Mouse (Mus musculus): ENCODE results near the gene Slc36a2. TPM values are rescaled to one million over a fixed set of nuclear protein-coding genes. Genes with fewer than 3 reads are reported as not detected.

Slc36a2 gene
- polyA plus RNA-seq, 1 experiment from 2014 or later = 2.7 TPM

- Histone ChIP-seq H3K4me3 (no peak overlapping the region), H3K9me3 (no peaks in the 10 kb centered on the region), H3K36me3 (no peaks in the 10 kb centered on the region), H3K4me2 (no peak overlapping the region), H3K27ac (peak overlapping the region; percentile 48; the same call in 1 of the 2 replicates), H3K9ac (no peak overlapping the region), H3K4me1 (peaks cover 25% of the 10 kb centered on the region), H3K27me3 (no peaks in the 10 kb centered on the region)
- 72% methylated on average over 6 of the region's 6 CpGs for WGBS
- no peak for ATAC-seq (ENCODE audit: insufficient number of reproducible peaks, insufficient read depth, low FRiP score, low TSS enrichment, low read depth)
Measured at GRCm38 (mm10) chr11:55209626-55210353, 24.9 kb upstream of the Slc36a2 start.

GRCm38 (mm10) chr11:55209032-55209431 is 24.2 kb upstream of the Slc36a2 start:
- no peak for ATAC-seq (ENCODE audit: insufficient number of reproducible peaks, insufficient read depth, low FRiP score, low TSS enrichment, low read depth)
- Histone ChIP-seq H3K27me3 (no peaks in the 10 kb centered on the region), H3K4me3 (no peak overlapping the region), H3K4me2 (no peak overlapping the region), H3K9ac (no peak overlapping the region), H3K9me3 (no peaks in the 10 kb centered on the region), H3K27ac (no peak overlapping the region), H3K36me3 (no peaks in the 10 kb centered on the region), H3K4me1 (peaks cover 29% of the 10 kb centered on the region)
- 42% methylated on average over 2 of the region's 2 CpGs for WGBS

- no peak overlapping the region for H3K4me3 ChIP-seq
- no peaks in the 10 kb centered on the region for H3K36me3 ChIP-seq
- H3K4me1 ChIP-seq = peaks cover 29% of the 10 kb centered on the region
- H3K9me3 ChIP-seq = no peaks in the 10 kb centered on the region
- 56% methylated on average over 6 of the region's 6 CpGs for WGBS
- H3K9ac ChIP-seq = no peak overlapping the region
- H3K4me2 ChIP-seq = no peak overlapping the region
- ATAC-seq (ENCODE audit: insufficient number of reproducible peaks, insufficient read depth, low FRiP score, low TSS enrichment, low read depth) = no peak
- H3K27ac ChIP-seq = no peak overlapping the region
- H3K27me3 ChIP-seq = no peaks in the 10 kb centered on the region
Measured at GRCm38 (mm10) chr11:55208001-55208690, 23.3 kb upstream of the Slc36a2 start.

- ATAC-seq (ENCODE audit: insufficient number of reproducible peaks, insufficient read depth, low FRiP score, low TSS enrichment, low read depth) = no peak
Measured at GRCm38 (mm10) chr11:55204602-55205001, 19.7 kb upstream of the Slc36a2 start.

GRCm38 (mm10) chr11:55204159-55204596 is 19.3 kb upstream of the Slc36a2 start, which contains the start of gene Slc36a1:
Gene Slc36a1 (plus strand): TSS chr11:55204350.
- no peaks in the 10 kb centered on the region for H3K27me3 ChIP-seq
- peak; percentile 84 for ATAC-seq (ENCODE audit: insufficient number of reproducible peaks, insufficient read depth, low FRiP score, low TSS enrichment, low read depth)
- H3K36me3 ChIP-seq = no peaks in the 10 kb centered on the region
- no peak within 1 kb of the TSS for H3K27ac ChIP-seq
- H3K4me1 ChIP-seq = peaks cover 17% of the 10 kb centered on the region
- peak within 1 kb of the TSS; percentile 96 for H3K4me2 ChIP-seq
- peak within 1 kb of the TSS; percentile 78 for H3K4me3 ChIP-seq
- H3K9ac ChIP-seq = peak within 1 kb of the TSS; percentile 87
- WGBS = under 1% methylated on average over 31 of the region's 31 CpGs
- H3K9me3 ChIP-seq = no peaks in the 10 kb centered on the region

More at GRCm38 (mm10) chr11:55204602-55205001, 19.7 kb upstream of the Slc36a2 start:
- no peak overlapping the region for H3K27ac ChIP-seq
- peak overlapping the region; percentile 87 for H3K9ac ChIP-seq
- H3K4me3 ChIP-seq = peak overlapping the region; percentile 78
- peaks cover 22% of the 10 kb centered on the region for H3K4me1 ChIP-seq
- H3K36me3 ChIP-seq = no peaks in the 10 kb centered on the region
- no peaks in the 10 kb centered on the region for H3K27me3 ChIP-seq
- H3K4me2 ChIP-seq = peak overlapping the region; percentile 96
- 6% methylated on average over 17 of the region's 17 CpGs for WGBS
- H3K9me3 ChIP-seq = no peaks in the 10 kb centered on the region

- Histone ChIP-seq H3K4me3 (no peak overlapping the region), H3K27me3 (no peaks in the 10 kb centered on the region), H3K27ac (no peak overlapping the region), H3K4me1 (no peaks in the 10 kb centered on the region), H3K4me2 (no peak overlapping the region), H3K9me3 (no peaks in the 10 kb centered on the region), H3K9ac (no peak overlapping the region), H3K36me3 (no peaks in the 10 kb centered on the region)
- WGBS = 81% methylated on average over 8 of the region's 8 CpGs
- ATAC-seq (ENCODE audit: insufficient number of reproducible peaks, insufficient read depth, low FRiP score, low TSS enrichment, low read depth) = no peak
Measured at GRCm38 (mm10) chr11:55197740-55198510, 13.0 kb upstream of the Slc36a2 start.

GRCm38 (mm10) chr11:55197086-55197485 is 12.2 kb upstream of the Slc36a2 start:
- H3K27me3 ChIP-seq = no peaks in the 10 kb centered on the region
- ATAC-seq (ENCODE audit: insufficient number of reproducible peaks, insufficient read depth, low FRiP score, low TSS enrichment, low read depth) = no peak
- H3K9me3 ChIP-seq = no peaks in the 10 kb centered on the region
- no peak overlapping the region for H3K4me2 ChIP-seq
- H3K4me3 ChIP-seq = no peak overlapping the region
- no peaks in the 10 kb centered on the region for H3K4me1 ChIP-seq
- 61% methylated on average over 6 of the region's 6 CpGs for WGBS
- no peak overlapping the region for H3K9ac ChIP-seq
- H3K36me3 ChIP-seq = no peaks in the 10 kb centered on the region
- H3K27ac ChIP-seq = no peak overlapping the region

- 89% methylated on average over 3 of the region's 3 CpGs for WGBS
- no peak overlapping the region for H3K4me3 ChIP-seq
- no peaks in the 10 kb centered on the region for H3K36me3 ChIP-seq
- no peak for ATAC-seq (ENCODE audit: insufficient number of reproducible peaks, insufficient read depth, low FRiP score, low TSS enrichment, low read depth)
- no peaks in the 10 kb centered on the region for H3K9me3 ChIP-seq
- H3K27ac ChIP-seq = no peak overlapping the region
- no peaks in the 10 kb centered on the region for H3K4me1 ChIP-seq
- no peak overlapping the region for H3K4me2 ChIP-seq
- no peak overlapping the region for H3K9ac ChIP-seq
- H3K27me3 ChIP-seq = no peaks in the 10 kb centered on the region
Measured at GRCm38 (mm10) chr11:55190216-55190615, 5.3 kb upstream of the Slc36a2 start.

- H3K4me1 ChIP-seq = no peaks in the 10 kb centered on the region
- ATAC-seq (ENCODE audit: insufficient number of reproducible peaks, insufficient read depth, low FRiP score, low TSS enrichment, low read depth) = no peak
- H3K36me3 ChIP-seq = no peaks in the 10 kb centered on the region
- H3K4me3 ChIP-seq = no peak overlapping the region
- no peaks in the 10 kb centered on the region for H3K9me3 ChIP-seq
- H3K27me3 ChIP-seq = no peaks in the 10 kb centered on the region
- no peak overlapping the region for H3K4me2 ChIP-seq
- no peak overlapping the region for H3K9ac ChIP-seq
- no peak overlapping the region for H3K27ac ChIP-seq
- 84% methylated on average over 6 of the region's 6 CpGs for WGBS
Measured at GRCm38 (mm10) chr11:55187777-55188176, 2.9 kb upstream of the Slc36a2 start.

GRCm38 (mm10) chr11:55187292-55187691 is 2.4 kb upstream of the Slc36a2 start:
- Histone ChIP-seq H3K9me3 (no peaks in the 10 kb centered on the region), H3K4me3 (no peak overlapping the region), H3K36me3 (no peaks in the 10 kb centered on the region), H3K9ac (no peak overlapping the region), H3K27ac (no peak overlapping the region), H3K27me3 (no peaks in the 10 kb centered on the region), H3K4me1 (no peaks in the 10 kb centered on the region), H3K4me2 (no peak overlapping the region)
- no peak for ATAC-seq (ENCODE audit: insufficient number of reproducible peaks, insufficient read depth, low FRiP score, low TSS enrichment, low read depth)
- WGBS = 47% methylated on average over 4 of the region's 4 CpGs

- H3K4me2 ChIP-seq = no peak overlapping the region
- no peak overlapping the region for H3K9ac ChIP-seq
- no peaks in the 10 kb centered on the region for H3K9me3 ChIP-seq
- H3K27ac ChIP-seq = no peak overlapping the region
- WGBS = 72% methylated on average over 5 of the region's 5 CpGs
- ATAC-seq (ENCODE audit: insufficient number of reproducible peaks, insufficient read depth, low FRiP score, low TSS enrichment, low read depth) = no peak
- no peaks in the 10 kb centered on the region for H3K36me3 ChIP-seq
- no peak overlapping the region for H3K4me3 ChIP-seq
- no peaks in the 10 kb centered on the region for H3K27me3 ChIP-seq
- no peaks in the 10 kb centered on the region for H3K4me1 ChIP-seq
Measured at GRCm38 (mm10) chr11:55184246-55184645, 631 bp downstream of the Slc36a2 start.

Data from embryonic facial prominence, embryonic 13.5 days (tissue).